Mouse (Mus musculus): ENCODE data around the gene Arhgef1. TPM values are rescaled to one million over a fixed set of nuclear protein-coding genes. Genes with fewer than 3 reads are reported as not detected.

Arhgef1 gene
- total RNA-seq, 1 experiment from 2014 or later: 138 TPM

Small RNA genes lying within 50 kb of the gene (microRNA-seq; reads per million reads assigned to microRNA genes)
- gene Mir7046: 2.1 to 4.6 reads per million in 2 experiments

Other genes with a start within 250 kb of the Arhgef1 start
- gene Tex101, start 226.2 kb upstream of the Arhgef1 start, total RNA-seq (2021): not detected in 2 replicates
- not detected in 2 replicates for gene BC049730, start 193.7 kb upstream of the Arhgef1 start, total RNA-seq (2021)
- not detected in 2 replicates for gene Gm4763, start 176.0 kb upstream of the Arhgef1 start, total RNA-seq (2021)
- gene Cd177, start 142.6 kb upstream of the Arhgef1 start, total RNA-seq (2021): not detected in 2 replicates
- gene Ceacam10, start 125.7 kb upstream of the Arhgef1 start, total RNA-seq (2021): 0.36 TPM in 1 of 2 replicates, not detected in the other
- 0.94 TPM in 1 of 2 replicates, not detected in the other for gene Gm9844, start 40.7 kb upstream of the Arhgef1 start, total RNA-seq (2021)
- not detected in 2 replicates for gene Lypd4, start 33.0 kb upstream of the Arhgef1 start, total RNA-seq (2021)
- gene Dmrtc2, start 32.9 kb upstream of the Arhgef1 start, total RNA-seq (2021): not detected in 2 replicates
- 564 and 876 TPM in 2 replicates for gene Rps19, start 18.5 kb upstream of the Arhgef1 start, total RNA-seq (2021)
- 0.91 and 1.0 TPM in 2 replicates for gene Cd79a, start 5.5 kb upstream of the Arhgef1 start, total RNA-seq (2021)
- gene Gm4881, start 41.6 kb downstream of the Arhgef1 start, total RNA-seq (2021): not detected in 2 replicates
- 244 and 300 TPM in 2 replicates for gene Rabac1, start 69.8 kb downstream of the Arhgef1 start, total RNA-seq (2021)
- 84.1 and 110 TPM in 2 replicates for gene Atp1a3, start 103.0 kb downstream of the Arhgef1 start, total RNA-seq (2021)
- gene Grik5, start 169.4 kb downstream of the Arhgef1 start, total RNA-seq (2021): 15.4 and 22.6 TPM in 2 replicates
- 21.0 and 23.3 TPM in 2 replicates for gene Zfp574, start 169.7 kb downstream of the Arhgef1 start, total RNA-seq (2021)

All from adrenal gland, postnatal 25 days (tissue).